8 mouse cellular contexts compared by ENCODE assay signal in genomic region chr19:45486992-45487387, GRCm38 (mm10).
"Had no signal": no experiment of that assay in that cellular context is flagged by ENCODE, and none has a peak within 500 bp of the region (broad histone marks: within the 10 kb centered on the region; RNA-seq: fewer than 3 reads in every experiment).

No protein-coding gene starts in this region.

- H3K27me3 ChIP-seq: liver, embryonic 13.5 days; midbrain, embryonic 13.5 days; midbrain, embryonic 15.5 days; neural tube, embryonic 12.5 days had no signal

- H3K27ac ChIP-seq: liver, embryonic 13.5 days; midbrain, embryonic 13.5 days; midbrain, embryonic 15.5 days; neural tube, embryonic 12.5 days had no signal

- H3K4me1 ChIP-seq: midbrain, embryonic 13.5 days; neural tube, embryonic 12.5 days had no signal

- H3K36me3 ChIP-seq: midbrain, embryonic 13.5 days; midbrain, embryonic 15.5 days; neural tube, embryonic 12.5 days had no signal

- H3K4me2 ChIP-seq: liver, embryonic 13.5 days; lung, embryonic 14.5 days; midbrain, embryonic 13.5 days; midbrain, embryonic 15.5 days; neural tube, embryonic 12.5 days had no signal

- DNase-seq: liver, embryonic 13.5 days; lung, embryonic 14.5 days; lung, postnatal 4 days; right cerebral cortex, postnatal 14 days; thymus, adult 18-20 months had no signal

- H3K4me3 ChIP-seq: liver, embryonic 13.5 days; midbrain, embryonic 13.5 days; midbrain, embryonic 15.5 days; neural tube, embryonic 12.5 days had no signal

- H3K9ac ChIP-seq: liver, embryonic 13.5 days; lung, embryonic 14.5 days; midbrain, embryonic 13.5 days; midbrain, embryonic 15.5 days; neural tube, embryonic 12.5 days had no signal

- ATAC-seq: midbrain, embryonic 13.5 days; midbrain, embryonic 15.5 days had no signal

- H3K9me3 ChIP-seq: liver, embryonic 13.5 days; midbrain, embryonic 13.5 days; midbrain, embryonic 15.5 days; neural tube, embryonic 12.5 days had no signal
